In genomic region chr5:129715326-129715861, GRCm38 (mm10) we compare ENCODE assay signal across 8 mouse cellular contexts. TPM values are rescaled to one million over a fixed set of nuclear protein-coding genes. Genes with fewer than 3 reads are reported as not detected.
DNase-seq lines count a peak whose midpoint lies in the region; ATAC-seq and TF ChIP-seq lines count a peak whose summit lies in the region.

Gene Mrps17 (plus strand): TSS chr5:129715497.

- TF ChIP-seq CTCF in lung, postnatal 0 days (IDR thresholded peaks at IDR 0.05), result no peak

- peak within 1 kb of the TSS; percentile 80 for H3K9ac ChIP-seq in lung, postnatal 0 days (replicated peaks; ENCODE audit: low read depth)

- no peaks in the 10 kb centered on the region for H3K27me3 ChIP-seq in hindbrain, embryonic 10.5 days (ENCODE audit: insufficient read depth, poor library complexity, severe bottlenecking)
- H3K27me3 ChIP-seq in lung, postnatal 0 days (replicated peaks; ENCODE audit: insufficient read depth, low read length), result no peaks in the 10 kb centered on the region

- peak within 1 kb of the TSS; percentile 86 for H3K27ac ChIP-seq in hindbrain, embryonic 10.5 days
- H3K27ac ChIP-seq in lung, postnatal 0 days (ENCODE audit: low read length), result peak within 1 kb of the TSS; percentile 80

- H3K4me1 ChIP-seq in hindbrain, embryonic 10.5 days (replicated peaks), result peaks cover 9% of the 10 kb centered on the region
- H3K4me1 ChIP-seq in lung, postnatal 0 days (ENCODE audit: insufficient read depth, low read depth, low read length), result peaks cover 7% of the 10 kb centered on the region; the same call in 1 of the 2 replicates

- H3K4me2 ChIP-seq in lung, postnatal 0 days (replicated peaks; ENCODE audit: low read depth, low read length), result peak within 1 kb of the TSS; percentile 73

- peaks cover 39% of the 10 kb centered on the region for H3K36me3 ChIP-seq in hindbrain, embryonic 10.5 days
- H3K36me3 ChIP-seq in lung, postnatal 0 days (ENCODE audit: insufficient read depth, low read length), result peaks cover 15% of the 10 kb centered on the region; the same call in 1 of the 2 replicates

- WGBS in hindbrain, embryonic 10.5 days, result under 1% methylated on average over 33 of the region's 33 CpGs
- WGBS in lung, postnatal 0 days, result under 1% methylated on average over 33 of the region's 33 CpGs

- no peak for TF ChIP-seq EP300 in lung, postnatal 0 days (IDR thresholded peaks at IDR 0.05)

- peak within 1 kb of the TSS; percentile 83 for H3K4me3 ChIP-seq in hindbrain, embryonic 10.5 days
- H3K4me3 ChIP-seq in lung, postnatal 0 days (ENCODE audit: low read depth, low read length), result peak within 1 kb of the TSS; percentile 84

- DNase-seq in MN1 (ENCODE audit: low spot score), result peak; percentile 98
- peak; percentile 95 for DNase-seq in cerebellum, adult 9-10 months
- DNase-seq in hindbrain, embryonic 10.5 days (ENCODE audit: low spot score), result peak; percentile 94
- peak; percentile 93 for DNase-seq in layer of hippocampus, adult 9-11 months
- peak; percentile 98 for DNase-seq in lung, postnatal 0 days (ENCODE audit: low spot score)
- peak; percentile 83 for DNase-seq in ovary, postnatal 14 days (ENCODE audit: low spot score)
- DNase-seq in thymus, postnatal 14 days, result peak; percentile 92

- ATAC-seq in frontal cortex, adult (ENCODE audit: low TSS enrichment), result peak; percentile 99
- ATAC-seq in lung, postnatal 0 days, result peak; percentile 99

- no peaks in the 10 kb centered on the region for H3K9me3 ChIP-seq in hindbrain, embryonic 10.5 days
- H3K9me3 ChIP-seq in lung, postnatal 0 days (ENCODE audit: low read length), result no peaks in the 10 kb centered on the region

RNA-seq across cellular contexts. Expression of gene Mrps17, which starts in this region (rescaled TPM):
- 183 and 185 TPM in 2 replicates for polyA plus RNA-seq in hindbrain, embryonic 10.5 days (2016; fragmentation: Nextera tagmentation; extraction: Ambion mirVana)
- 135 and 143 TPM in 2 replicates for polyA plus RNA-seq in lung, postnatal 0 days (2015; fragmentation: Nextera tagmentation; extraction: Ambion mirVana)

Comparison
In these comparisons a context has a peak if more than half of its experiments do, and no peak if none do; other contexts are left out.
1. Peak in every context shown above with its lines: DNase-seq, ATAC-seq, H3K4me3 ChIP-seq and H3K27ac ChIP-seq.